Mouse (Mus musculus) central nervous system, embryonic 18 days (tissue): ENCODE results near the gene Fhl4. TPM values are rescaled to one million over a fixed set of nuclear protein-coding genes. Genes with fewer than 3 reads are reported as not detected.

Experiments used
- polyA plus RNA-seq: library from polyadenylated mRNA; depleted of rRNA; stranded (reverse); fragments of >200 nt; gene quantifications from 2 replicates; pipeline ENCODE4 v1.2.3, GENCODE M21; 2012; rRNA removed

The Fhl4 gene
- 1.2 and 1.7 TPM in 2 replicates for polyA plus RNA-seq

DNA sequence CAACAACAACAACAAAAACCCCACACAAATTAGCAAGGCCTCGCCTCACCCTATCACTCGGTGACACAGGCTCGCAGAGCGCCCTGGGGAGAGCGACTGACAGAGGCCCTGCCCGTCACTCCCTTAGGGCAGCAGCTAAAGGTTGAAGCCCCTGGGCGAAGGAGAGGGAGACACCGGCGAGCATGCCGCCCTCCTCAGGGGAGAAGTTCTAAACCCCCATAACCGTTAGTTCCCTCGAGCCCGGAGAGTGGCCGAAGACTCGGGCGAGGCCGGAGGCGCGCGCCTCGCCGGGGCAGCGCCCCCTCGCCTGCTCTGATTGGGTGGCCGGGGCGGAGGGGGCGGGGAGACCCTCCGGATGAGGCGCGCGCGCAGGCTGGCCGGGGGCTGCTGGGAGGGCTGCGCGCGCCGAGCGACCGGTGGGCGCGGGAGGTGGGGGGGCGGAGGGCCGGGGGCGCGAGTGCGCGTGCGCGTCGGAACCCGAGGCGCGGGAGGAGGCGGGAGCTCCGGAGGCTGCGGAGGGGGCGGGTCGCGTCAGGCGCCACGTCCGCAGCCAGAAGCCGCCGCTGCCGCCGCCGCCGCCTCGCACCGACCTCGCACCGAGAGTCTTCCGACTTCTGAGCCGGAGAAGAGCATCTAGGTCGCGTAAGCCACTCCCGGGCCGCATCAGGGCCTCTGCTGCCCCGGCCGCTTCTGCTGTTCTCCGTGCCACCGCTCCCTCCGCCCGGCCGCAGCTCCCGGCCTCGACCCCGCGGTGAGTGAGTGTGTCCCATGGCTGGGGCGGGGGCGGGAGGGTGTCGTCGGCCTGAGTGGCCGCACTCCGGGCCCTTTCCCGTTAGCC lies at the start of gene Fhl4, which contains the start of gene Tmem263:
Fhl4 (minus strand) TSS at position 249 of the 838 bp plus-strand sequence.
Tmem263 (plus strand) TSS at position 381 of the 838 bp plus-strand sequence.

DNA sequence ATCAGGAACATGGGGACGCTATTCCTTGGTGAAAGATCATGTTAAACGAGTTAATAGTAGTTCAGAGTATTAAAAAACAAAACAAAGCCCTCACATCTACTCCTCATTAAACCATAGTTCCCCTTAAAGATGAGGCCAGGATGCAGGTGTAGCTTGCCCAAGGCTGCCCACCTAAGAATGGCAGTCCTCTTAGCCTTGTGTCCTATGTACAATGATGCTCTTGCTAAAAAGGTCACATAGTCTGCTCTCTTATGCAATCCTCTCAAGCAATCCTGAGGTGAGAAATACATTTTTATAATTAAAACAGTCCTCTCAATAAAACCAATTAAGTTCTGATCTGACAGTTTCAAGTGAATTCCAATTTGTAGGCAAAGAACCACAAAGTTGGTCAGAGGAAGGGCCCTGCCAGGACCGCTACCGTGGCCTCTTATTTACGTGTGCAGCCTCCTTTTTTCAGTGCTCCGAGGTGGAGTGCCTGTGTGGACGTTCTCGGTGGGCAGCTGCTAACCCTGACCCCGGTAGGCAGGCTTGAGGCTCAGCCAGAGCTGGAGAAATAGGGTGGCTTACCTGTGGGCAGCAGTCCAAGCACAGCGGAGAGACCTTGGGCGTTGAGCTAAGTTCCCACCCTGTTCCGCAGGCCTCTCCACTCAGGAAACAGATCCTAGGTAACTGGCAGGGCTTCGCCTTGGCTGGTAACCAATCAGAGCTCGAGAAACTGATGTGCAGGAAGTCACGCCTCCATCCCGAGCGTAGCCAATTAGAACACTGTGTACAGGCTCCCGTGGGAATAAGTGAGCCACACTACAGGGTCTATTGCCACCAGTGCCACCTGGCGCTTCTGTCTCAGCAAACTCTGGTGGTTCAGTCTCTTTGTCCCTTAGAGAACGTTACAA lies 25.3 kb upstream of the Fhl4 start, which contains the start of gene Mterf2:
Mterf2 (minus strand) TSS at position 633 of the 893 bp plus-strand sequence.

Other genes starting within 250 kb of the Fhl4 start
- gene Ric8b, start 184.9 kb downstream of the Fhl4 start, polyA plus RNA-seq, result 45.2 and 46.4 TPM in 2 replicates
- gene Tmem263, start 132 bp upstream of the Fhl4 start, polyA plus RNA-seq, result 17.1 and 17.3 TPM in 2 replicates
- 19.1 and 21.3 TPM in 2 replicates for gene Mterf2, start 25.5 kb upstream of the Fhl4 start, polyA plus RNA-seq
- 21.6 and 22.6 TPM in 2 replicates for gene Cry1, start 82.6 kb upstream of the Fhl4 start, polyA plus RNA-seq